Mouse (Mus musculus) neural tube, embryonic 15.5 days (tissue): ENCODE measurements around the gene Atp6v1d. TPM values are rescaled to one million over a fixed set of nuclear protein-coding genes. Genes with fewer than 3 reads are reported as not detected.

Source experiments
- ATAC-seq: fragments of 200-750 bp; cut with Nextera tagmentation; 2 replicates; pipeline ENCODE4 v1.8.0; 2017; ENCODE audit warnings: mild to moderate bottlenecking, moderate TSS enrichment, moderate library complexity; ENCODE audit not compliant: low FRiP score
- H3K27ac ChIP-seq: fragments of 300-500 bp; sonication (generic); replicated peaks from 2 replicates; pipeline ENCODE4 v1.5.1; 2015; ENCODE audit warnings: mild to moderate bottlenecking, inconsistent platforms
- H3K27me3 ChIP-seq: fragments of 300-500 bp; sonication (generic); replicated peaks from 2 replicates; pipeline ENCODE4 v1.6.1; 2015; ENCODE audit warnings: inconsistent platforms
- H3K36me3 ChIP-seq: fragments of 300-500 bp; sonication (generic); 2 replicates; pipeline ENCODE4 v1.6.1; 2015; ENCODE audit warnings: inconsistent platforms
- H3K4me1 ChIP-seq: fragments of 300-500 bp; sonication (generic); 2 replicates; pipeline ENCODE4 v1.6.1; 2015; ENCODE audit warnings: inconsistent platforms
- H3K4me2 ChIP-seq: fragments of 300-500 bp; sonication (generic); 2 replicates; pipeline ENCODE4 v1.6.1; 2015; ENCODE audit warnings: inconsistent platforms, mild to moderate bottlenecking, moderate library complexity
- H3K4me3 ChIP-seq: fragments of 300-500 bp; sonication (generic); replicated peaks from 2 replicates; pipeline ENCODE4 v1.5.1; 2015; ENCODE audit warnings: mild to moderate bottlenecking, inconsistent platforms
- H3K9ac ChIP-seq: fragments of 300-500 bp; sonication (generic); replicated peaks from 2 replicates; pipeline ENCODE4 v1.6.1; 2015; ENCODE audit warnings: mild to moderate bottlenecking, inconsistent platforms
- H3K9me3 ChIP-seq: fragments of 300-500 bp; sonication (generic); replicated peaks from 2 replicates; pipeline ENCODE4 v1.6.1; 2016; ENCODE audit warnings: inconsistent platforms
- WGBS: fragments of 180-500 bp; shearing (Covaris S2); methylation state at CpG from one replicate; pipeline ENCODE4 v1.1.7; 2015; ENCODE audit warnings: mixed read lengths; 5-methylcytosine and 5-hydroxymethylcytosine counted together
- polyA plus RNA-seq: library from polyadenylated mRNA; unstranded; fragments of >200 nt; fragmentation: Nextera tagmentation; extraction: Ambion mirVana; gene quantifications from 2 replicates; pipeline ENCODE4 v1.2.1, GENCODE M21; 2015

Gene Atp6v1d
- polyA plus RNA-seq, 1 experiment from 2014 or later, result 125 TPM

- Histone ChIP-seq H3K36me3 (no peaks in the 10 kb centered on the region), H3K27me3 (no peaks in the 10 kb centered on the region), H3K9me3 (no peaks in the 10 kb centered on the region), H3K4me3 (no peak overlapping the region), H3K9ac (no peak overlapping the region), H3K27ac (no peak overlapping the region), H3K4me1 (no peaks in the 10 kb centered on the region), H3K4me2 (no peak overlapping the region)
- no peak for ATAC-seq
- WGBS, result 70% methylated on average over 2 of the region's 2 CpGs
Observed at GRCm38 (mm10) chr12:78790791-78791190, 70.6 kb downstream of the Atp6v1d start.

Other genes with a start within 250 kb of the Atp6v1d start
- gene Fam71d, start 170.1 kb downstream of the Atp6v1d start, polyA plus RNA-seq, result 0.34 and 0.59 TPM in 2 replicates
- 14.5 and 14.6 TPM in 2 replicates for gene Mpp5, start 112.7 kb downstream of the Atp6v1d start, polyA plus RNA-seq
- 147 and 170 TPM in 2 replicates for gene Eif2s1, start 181 bp upstream of the Atp6v1d start, polyA plus RNA-seq
- 2.6 and 4.0 TPM in 2 replicates for gene Plek2, start 45.3 kb upstream of the Atp6v1d start, polyA plus RNA-seq
- 62.5 and 65.9 TPM in 2 replicates for gene Tmem229b, start 146.0 kb upstream of the Atp6v1d start, polyA plus RNA-seq
- 2.0 and 2.7 TPM in 2 replicates for gene Plekhh1, start 167.5 kb upstream of the Atp6v1d start, polyA plus RNA-seq
- gene Pigh, start 228.0 kb upstream of the Atp6v1d start, polyA plus RNA-seq, result 18.0 and 22.4 TPM in 2 replicates